Mouse (Mus musculus): ENCODE results near the gene Supt4a.

DNA sequence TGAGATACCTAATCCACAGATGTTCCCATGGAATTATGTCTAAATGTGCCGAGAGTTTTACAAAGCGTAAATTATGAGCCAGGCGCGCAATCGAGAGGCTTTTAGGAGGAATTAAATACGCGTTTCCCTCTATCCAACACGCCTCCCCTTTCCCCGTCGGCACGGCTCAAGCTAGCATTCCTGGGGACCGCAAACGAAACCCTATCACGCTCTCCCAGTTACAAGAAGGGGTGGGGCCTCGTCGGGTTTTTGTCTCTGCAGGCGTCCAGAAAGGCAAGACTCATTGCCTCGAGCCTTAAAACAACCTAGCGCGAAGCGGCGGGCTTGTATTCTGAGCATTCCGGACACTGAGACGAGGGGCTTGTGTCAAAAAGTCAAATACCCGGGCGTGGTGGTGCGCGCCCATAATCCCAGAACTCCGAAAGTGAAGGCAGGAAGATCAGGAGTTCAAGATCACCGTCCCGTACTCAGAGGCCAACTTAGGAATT, 661 bp upstream of the Supt4a start:
- TF ChIP-seq CTCF (IDR thresholded peaks at IDR 0.05; ENCODE audit: low read depth, low read length) (no peak), POLR2AphosphoS5 (IDR thresholded peaks at IDR 0.05; ENCODE audit: insufficient replicate concordance, low read depth, low read length) (no peak), GATA1 (IDR thresholded peaks at IDR 0.05; ENCODE audit: borderline replicate concordance, low read length) (no peak)
